Mouse (Mus musculus): ENCODE results near the gene Cwc25. TPM values are rescaled to one million over a fixed set of nuclear protein-coding genes. Genes with fewer than 3 reads are reported as not detected.

The Cwc25 gene
- polyA plus RNA-seq, 1 experiment = 10.4 TPM

GRCm38 (mm10) chr11:97695712-97696401, 70.5 kb downstream of the Cwc25 start:
- 75% methylated on average over 9 of the region's 9 CpGs for WGBS
- Histone ChIP-seq H3K4me1 (ENCODE audit: control insufficient read depth, insufficient read depth, low read length) (no peaks in the 10 kb centered on the region; the same call in 1 of the 2 replicates), H3K27ac (ENCODE audit: control insufficient read depth, insufficient read depth, low read depth, low read length, poor library complexity) (no peak overlapping the region), H3K4me3 (replicated peaks; ENCODE audit: control insufficient read depth, low read depth, low read length) (no peak overlapping the region)
- TF ChIP-seq CTCF (IDR thresholded peaks at IDR 0.05; ENCODE audit: control insufficient read depth, insufficient read depth, low read length) = no peak
- TF ChIP-seq POLR2A (IDR thresholded peaks at IDR 0.05; ENCODE audit: borderline replicate concordance, control insufficient read depth, low read depth, low read length) = no peak

Other genes starting within 250 kb of the Cwc25 start
- 0.23 and 0.57 TPM in 2 replicates for gene Srcin1, start 190.4 kb downstream of the Cwc25 start, polyA plus RNA-seq (2011; ENCODE audit: insufficient read depth, insufficient read length, low replicate concordance, missing spikeins)
- gene Epop, start 136.9 kb downstream of the Cwc25 start, polyA plus RNA-seq (2011; ENCODE audit: insufficient read depth, insufficient read length, low replicate concordance, missing spikeins) = 0.41 and 6.1 TPM in 2 replicates
- gene Mllt6, start 103.1 kb downstream of the Cwc25 start, polyA plus RNA-seq (2011; ENCODE audit: insufficient read depth, insufficient read length, low replicate concordance, missing spikeins) = 13.0 and 23.7 TPM in 2 replicates
- 29.3 and 76.0 TPM in 2 replicates for gene Cisd3, start 80.7 kb downstream of the Cwc25 start, polyA plus RNA-seq (2011; ENCODE audit: insufficient read depth, insufficient read length, low replicate concordance, missing spikeins)
- gene Pcgf2, start 66.1 kb downstream of the Cwc25 start, polyA plus RNA-seq (2011; ENCODE audit: insufficient read depth, insufficient read length, low replicate concordance, missing spikeins) = 7.0 and 10.7 TPM in 2 replicates
- 138 and 152 TPM in 2 replicates for gene Psmb3, start 63.2 kb downstream of the Cwc25 start, polyA plus RNA-seq (2011; ENCODE audit: insufficient read depth, insufficient read length, low replicate concordance, missing spikeins)
- gene Pip4k2b, start 21.9 kb downstream of the Cwc25 start, polyA plus RNA-seq (2011; ENCODE audit: insufficient read depth, insufficient read length, low replicate concordance, missing spikeins) = 9.5 and 11.7 TPM in 2 replicates
- not detected in 2 replicates for gene 1700001P01Rik, start 9.4 kb upstream of the Cwc25 start, polyA plus RNA-seq (2011; ENCODE audit: insufficient read depth, insufficient read length, low replicate concordance, missing spikeins)
- 550 and 853 TPM in 2 replicates for gene Rpl23, start 15.9 kb upstream of the Cwc25 start, polyA plus RNA-seq (2011; ENCODE audit: insufficient read depth, insufficient read length, low replicate concordance, missing spikeins)
- gene Lasp1, start 32.4 kb upstream of the Cwc25 start, polyA plus RNA-seq (2011; ENCODE audit: insufficient read depth, insufficient read length, low replicate concordance, missing spikeins) = 48.1 and 99.2 TPM in 2 replicates
- not detected in 2 replicates for gene B230217C12Rik, start 74.2 kb upstream of the Cwc25 start, polyA plus RNA-seq (2011; ENCODE audit: insufficient read depth, insufficient read length, low replicate concordance, missing spikeins)
- gene Fbxo47, start 117.6 kb upstream of the Cwc25 start, polyA plus RNA-seq (2011; ENCODE audit: insufficient read depth, insufficient read length, low replicate concordance, missing spikeins) = not detected in 2 replicates
- gene Plxdc1, start 219.9 kb upstream of the Cwc25 start, polyA plus RNA-seq (2011; ENCODE audit: insufficient read depth, insufficient read length, low replicate concordance, missing spikeins) = 2.0 and 11.9 TPM in 2 replicates
- 33.1 and 47.3 TPM in 2 replicates for gene Arl5c, start 229.6 kb upstream of the Cwc25 start, polyA plus RNA-seq (2011; ENCODE audit: insufficient read depth, insufficient read length, low replicate concordance, missing spikeins)